Mouse (Mus musculus) liver, embryonic 11.5 days (tissue): ENCODE results near the gene Apobec2. TPM values are rescaled to one million over a fixed set of nuclear protein-coding genes. Genes with fewer than 3 reads are reported as not detected.

Experiments used
- polyA plus RNA-seq: library from polyadenylated mRNA; unstranded; fragments of >200 nt; fragmentation: Nextera tagmentation; extraction: Ambion mirVana; gene quantifications from 2 replicates; pipeline ENCODE4 v1.2.1, GENCODE M21; 2014

Apobec2 gene
- polyA plus RNA-seq, 1 experiment from 2014 or later, result 3.0 TPM

Other genes starting within 250 kb of the Apobec2 start
- 0.36 and 0.89 TPM in 2 replicates for gene Trem1, start 200.2 kb downstream of the Apobec2 start, polyA plus RNA-seq
- gene Trem3, start 185.2 kb downstream of the Apobec2 start, polyA plus RNA-seq, result 1.4 and 1.9 TPM in 2 replicates
- gene Treml4, start 168.6 kb downstream of the Apobec2 start, polyA plus RNA-seq, result 2.5 and 2.9 TPM in 2 replicates
- 3.9 and 4.8 TPM in 2 replicates for gene Treml2, start 133.4 kb downstream of the Apobec2 start, polyA plus RNA-seq
- 1.6 and 1.7 TPM in 2 replicates for gene B430306N03Rik, start 116.8 kb downstream of the Apobec2 start, polyA plus RNA-seq
- gene Trem2, start 86.5 kb downstream of the Apobec2 start, polyA plus RNA-seq, result 3.5 and 4.7 TPM in 2 replicates
- 33.2 and 36.3 TPM in 2 replicates for gene Treml1, start 73.0 kb downstream of the Apobec2 start, polyA plus RNA-seq
- gene Nfya, start 23.0 kb downstream of the Apobec2 start, polyA plus RNA-seq, result 18.7 and 20.4 TPM in 2 replicates
- 76.8 and 80.2 TPM in 2 replicates for gene Oard1, start 22.9 kb downstream of the Apobec2 start, polyA plus RNA-seq
- gene Tspo2, start 18.6 kb upstream of the Apobec2 start, polyA plus RNA-seq, result 68.1 and 68.7 TPM in 2 replicates
- 1.0 and 2.0 TPM in 2 replicates for gene Unc5cl, start 22.0 kb upstream of the Apobec2 start, polyA plus RNA-seq